Mouse (Mus musculus) kidney, adult 2 months (tissue): ENCODE results near the gene Gpr107.

Experiments used
- CTCF ChIP-seq: fragments of 200-500 bp; conservative IDR thresholded peaks from 2 replicates; pipeline ENCODE4 v1.5.1; 2011; ENCODE audit warnings: low read depth, mild to moderate bottlenecking, control low read depth, low read length, moderate library complexity, mixed read lengths; ENCODE audit not compliant: insufficient read depth, insufficient read length
- POLR2A ChIP-seq: fragments of 200-500 bp; IDR thresholded peaks from one replicate; pipeline ENCODE4 v1.6.1; 2011; ENCODE audit warnings: low read depth, low read length, control low read depth

DNA sequence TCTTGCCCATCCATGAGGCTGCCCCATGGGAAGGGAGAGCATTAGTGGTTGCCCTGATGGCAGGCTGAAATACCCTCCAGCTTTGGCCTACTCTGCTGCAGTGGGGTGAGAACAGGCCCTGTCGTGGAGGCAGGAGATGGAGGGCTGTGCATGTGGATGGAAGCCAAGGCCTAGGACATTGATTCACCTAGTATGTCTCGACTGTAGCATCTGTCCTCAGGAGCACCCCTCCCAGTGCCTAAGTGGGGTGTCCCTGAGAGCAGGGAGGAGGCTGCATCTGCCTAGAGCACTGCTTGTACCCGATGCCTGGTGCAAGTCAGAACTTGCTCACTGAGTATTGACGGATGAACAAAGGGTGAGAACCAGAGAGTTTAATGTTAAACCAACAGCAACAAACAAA is 54.1 kb downstream of the Gpr107 start:
- TF ChIP-seq POLR2A (no peak), CTCF (no peak)
